Mouse (Mus musculus): ENCODE data around the gene Slc25a16.

DNA sequence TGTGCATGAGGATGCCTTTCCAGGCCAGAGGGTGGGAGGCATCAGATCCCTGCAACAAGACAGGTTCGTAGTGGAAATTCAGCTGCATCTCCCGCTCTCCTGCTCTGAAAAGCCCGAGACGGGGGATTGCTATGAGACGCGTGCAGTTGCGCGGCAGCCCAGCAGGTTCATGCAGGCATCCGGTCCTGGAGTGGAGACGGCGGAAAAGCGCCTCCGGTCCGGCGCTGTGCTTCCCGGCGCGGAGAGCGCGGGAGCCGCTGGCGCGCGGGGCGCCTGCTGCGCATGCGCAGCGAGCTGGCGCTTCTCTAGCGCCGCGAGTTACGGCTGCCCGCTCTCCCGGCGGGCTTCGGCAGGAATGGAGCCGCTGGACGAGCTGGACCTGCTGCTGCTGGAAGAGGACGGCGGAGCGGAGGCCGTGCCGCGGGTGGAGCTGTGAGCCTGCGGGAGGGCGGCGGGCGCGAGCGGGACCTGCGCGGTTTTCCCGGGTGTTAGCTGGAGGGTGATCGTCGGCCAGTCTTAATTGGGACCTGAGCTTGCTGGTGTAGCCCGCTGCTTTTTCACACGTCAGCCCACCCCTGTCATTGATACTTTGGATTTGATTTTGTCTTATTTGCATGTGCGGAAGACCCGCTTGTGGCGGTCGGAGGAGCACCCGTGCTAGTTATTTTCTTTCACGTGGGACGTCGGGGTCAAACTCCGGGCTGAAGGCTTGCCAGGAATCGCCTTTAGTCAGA is 26.5 kb downstream of the Slc25a16 start, which contains the start of gene Dna2:
- TF ChIP-seq CTCF (conservative IDR thresholded peaks at IDR 0.05; ENCODE audit: low read length) = no peak
- TF ChIP-seq NANOG (IDR thresholded peaks at IDR 0.05; ENCODE audit: borderline replicate concordance, low read length) = no peak
- TF ChIP-seq POU5F1 (IDR thresholded peaks at IDR 0.05; ENCODE audit: borderline replicate concordance, low read length) = no peak

All from E14TG2a.4 (cell line).